Mouse (Mus musculus) liver, embryonic 13.5 days (tissue): ENCODE measurements around the gene 1700067K01Rik. TPM values are rescaled to one million over a fixed set of nuclear protein-coding genes. Genes with fewer than 3 reads are reported as not detected.

ENCODE experiments used
- microRNA counts: library from miRNA; unstranded; fragments of <30 nt; microRNA quantifications from one replicate; lab custom pipeline; 2016
- microRNA-seq: library from miRNA; unstranded; fragments of <30 nt; microRNA quantifications from one replicate; pipeline ENCODE4, GENCODE M21; 2016
- polyA plus RNA-seq: library from polyadenylated mRNA; unstranded; fragments of >200 nt; fragmentation: Nextera tagmentation; extraction: Ambion mirVana; gene quantifications from 2 replicates; pipeline ENCODE4 v1.2.1, GENCODE M21; 2015

1700067K01Rik gene
- polyA plus RNA-seq, 1 experiment from 2014 or later: 0.38 TPM

MicroRNAs encoded within 50 kb of the gene (microRNA counts, 519-probe panel; counts per million panel counts)
- 114 counts per million for microRNA mmu-miR-1199 (lab: Ali Mortazavi, UCI)

Small RNA genes within 50 kb of the gene (microRNA-seq; reads per million reads assigned to microRNA genes)
- gene Mir1199 (not detected), gene Mir8111 (5.3 reads per million, percentile 13 among the genes with 10 or more reads in this experiment)

Other genes starting within 250 kb of the 1700067K01Rik start
- 1.5 and 1.7 TPM in 2 replicates for gene Adgrl1, start 101.4 kb upstream of the 1700067K01Rik start, polyA plus RNA-seq
- gene Gm10644, start 46.3 kb upstream of the 1700067K01Rik start, polyA plus RNA-seq: 0.18 and 0.22 TPM in 2 replicates
- gene Asf1b, start 46.0 kb upstream of the 1700067K01Rik start, polyA plus RNA-seq: 114 and 126 TPM in 2 replicates
- gene Prkaca, start 28.5 kb upstream of the 1700067K01Rik start, polyA plus RNA-seq: 50.5 and 52.3 TPM in 2 replicates
- gene Samd1, start 3.8 kb upstream of the 1700067K01Rik start, polyA plus RNA-seq: 5.8 and 6.9 TPM in 2 replicates
- not detected in 2 replicates for gene 2210011C24Rik, start 10.7 kb downstream of the 1700067K01Rik start, polyA plus RNA-seq
- 0.06 and 0.27 TPM in 2 replicates for gene Palm3, start 20.0 kb downstream of the 1700067K01Rik start, polyA plus RNA-seq
- 0.72 and 1.1 TPM in 2 replicates for gene Il27ra, start 41.1 kb downstream of the 1700067K01Rik start, polyA plus RNA-seq
- gene Rln3, start 43.5 kb downstream of the 1700067K01Rik start, polyA plus RNA-seq: not detected in 2 replicates
- gene Gm10643, start 63.6 kb downstream of the 1700067K01Rik start, polyA plus RNA-seq: 0.12 and 0.14 TPM in 2 replicates
- 2.4 and 2.7 TPM in 2 replicates for gene Rfx1, start 65.3 kb downstream of the 1700067K01Rik start, polyA plus RNA-seq
- 3.7 and 4.3 TPM in 2 replicates for gene Dcaf15, start 103.3 kb downstream of the 1700067K01Rik start, polyA plus RNA-seq
- gene Podnl1, start 124.5 kb downstream of the 1700067K01Rik start, polyA plus RNA-seq: 0.05 TPM in 1 of 2 replicates, not detected in the other
- gene Cc2d1a, start 146.4 kb downstream of the 1700067K01Rik start, polyA plus RNA-seq: 5.4 and 6.2 TPM in 2 replicates
- 0.13 and 0.25 TPM in 2 replicates for gene 4930432K21Rik, start 146.5 kb downstream of the 1700067K01Rik start, polyA plus RNA-seq
- 0.28 and 0.34 TPM in 2 replicates for gene Nanos3, start 183.7 kb downstream of the 1700067K01Rik start, polyA plus RNA-seq
- 2.1 and 2.2 TPM in 2 replicates for gene Zswim4, start 235.6 kb downstream of the 1700067K01Rik start, polyA plus RNA-seq
- 229 and 245 TPM in 2 replicates for gene D8Ertd738e, start 248.2 kb downstream of the 1700067K01Rik start, polyA plus RNA-seq